Mouse (Mus musculus): ENCODE results near the gene Dkk2. TPM values are rescaled to one million over a fixed set of nuclear protein-coding genes. Genes with fewer than 3 reads are reported as not detected.

The Dkk2 gene
- polyA plus RNA-seq, 1 experiment from 2014 or later, result 12.6 TPM

- Histone ChIP-seq H3K4me1 (no peaks in the 10 kb centered on the region), H3K9me3 (replicated peaks) (no peaks in the 10 kb centered on the region), H3K4me3 (no peak overlapping the region), H3K36me3 (no peaks in the 10 kb centered on the region), H3K27ac (replicated peaks) (no peak overlapping the region), H3K27me3 (ENCODE audit: low read depth, poor library complexity, severe bottlenecking) (no peaks in the 10 kb centered on the region)
- 75% methylated on average over 1 of the region's 1 CpGs for WGBS
- no peak for DNase-seq (ENCODE audit: low spot score)
Observed at GRCm38 (mm10) chr3:132227622-132228021, 142.5 kb downstream of the Dkk2 start.
